Mouse (Mus musculus) right cerebral cortex, postnatal 4 days (tissue): ENCODE measurements around the gene Hist1h2ad.

ENCODE experiments used
- DNase-seq: peaks from one replicate; pipeline ENCODE4 v3.0.0-alpha.2; 2022

Hist1h2ad gene

DNA sequence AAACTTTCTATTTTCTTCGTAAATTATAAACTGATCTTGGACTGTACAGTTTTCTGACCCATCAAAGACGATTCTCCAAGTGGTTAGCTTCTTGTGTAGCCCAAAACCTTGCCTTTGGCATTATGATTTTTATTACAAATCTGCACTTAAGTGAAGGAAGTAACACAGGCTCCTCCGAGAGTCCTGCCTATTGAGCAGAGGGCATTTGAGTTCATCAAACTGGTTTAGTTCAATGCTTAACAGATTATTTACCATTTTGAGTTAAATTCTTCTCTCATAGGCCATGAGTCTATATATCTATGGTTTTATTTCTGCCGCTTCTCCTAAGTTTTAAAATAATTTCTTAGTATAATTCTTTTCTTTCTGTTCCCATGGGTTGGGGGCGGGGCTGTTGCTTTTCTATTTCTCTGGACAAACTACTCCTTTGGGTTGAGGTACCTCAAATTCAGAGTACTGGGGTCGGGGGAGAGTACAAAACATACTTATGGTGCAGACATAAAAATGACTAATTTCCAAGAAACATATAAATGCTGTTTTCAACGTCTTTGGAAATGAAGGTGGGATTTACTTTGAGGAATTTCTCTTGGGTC is 48.8 kb downstream of the Hist1h2ad start:
- no peak for DNase-seq
